Mouse (Mus musculus): ENCODE data around the gene Npr2. TPM values are rescaled to one million over a fixed set of nuclear protein-coding genes. Genes with fewer than 3 reads are reported as not detected.

The Npr2 gene
- polyA plus RNA-seq, 1 experiment from 2014 or later = 4.9 TPM

DNA sequence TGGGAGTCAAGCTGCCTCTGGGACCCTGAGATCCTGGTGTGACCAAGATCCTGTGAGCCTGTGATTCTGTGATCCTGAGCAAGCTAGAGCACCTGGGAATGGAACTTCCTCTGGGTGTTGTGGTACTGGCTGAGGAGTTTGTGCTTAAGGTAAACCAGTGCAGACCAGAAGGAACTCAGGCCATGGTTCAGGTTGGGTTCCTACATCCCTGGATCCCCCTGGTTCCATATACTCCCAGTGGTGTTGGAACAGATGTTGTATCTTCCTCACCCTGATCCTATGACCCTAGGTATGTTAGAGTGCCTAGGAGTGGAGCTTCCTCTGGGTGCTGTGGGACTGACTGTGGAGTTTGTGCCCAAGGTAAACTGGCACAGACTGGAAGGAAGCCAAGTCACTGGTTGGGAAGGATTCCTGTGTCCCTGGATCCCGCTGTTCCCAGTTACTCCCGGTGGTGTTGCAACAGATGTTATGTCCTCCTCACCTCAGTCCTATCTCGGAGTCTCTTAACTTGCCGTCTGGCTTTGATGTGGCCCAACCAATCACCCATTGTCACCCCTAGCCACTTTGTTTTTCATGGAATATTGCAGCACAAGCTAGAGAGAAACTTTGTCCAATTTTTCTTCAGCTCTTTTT, 11.5 kb upstream of the Npr2 start:
- H3K9me3 ChIP-seq (ENCODE audit: control insufficient read depth, low read length) = peaks cover 2% of the 10 kb centered on the region
- H3K36me3 ChIP-seq (ENCODE audit: control insufficient read depth, insufficient read depth, low read length) = no peaks in the 10 kb centered on the region
- WGBS = 79% methylated on average over 4 of the region's 4 CpGs
- no peaks in the 10 kb centered on the region for H3K4me1 ChIP-seq (ENCODE audit: control insufficient read depth, insufficient read depth, low read length)
- H3K27me3 ChIP-seq (replicated peaks; ENCODE audit: control insufficient read depth, insufficient read depth, low read length) = no peaks in the 10 kb centered on the region
- H3K9ac ChIP-seq (ENCODE audit: low read depth, low read length) = no peak overlapping the region
- ATAC-seq = no peak
- H3K27ac ChIP-seq (ENCODE audit: low read length) = no peak overlapping the region
- H3K4me3 ChIP-seq (ENCODE audit: low read length) = no peak overlapping the region
- H3K4me2 ChIP-seq (ENCODE audit: low read depth, low read length) = no peak overlapping the region

DNA sequence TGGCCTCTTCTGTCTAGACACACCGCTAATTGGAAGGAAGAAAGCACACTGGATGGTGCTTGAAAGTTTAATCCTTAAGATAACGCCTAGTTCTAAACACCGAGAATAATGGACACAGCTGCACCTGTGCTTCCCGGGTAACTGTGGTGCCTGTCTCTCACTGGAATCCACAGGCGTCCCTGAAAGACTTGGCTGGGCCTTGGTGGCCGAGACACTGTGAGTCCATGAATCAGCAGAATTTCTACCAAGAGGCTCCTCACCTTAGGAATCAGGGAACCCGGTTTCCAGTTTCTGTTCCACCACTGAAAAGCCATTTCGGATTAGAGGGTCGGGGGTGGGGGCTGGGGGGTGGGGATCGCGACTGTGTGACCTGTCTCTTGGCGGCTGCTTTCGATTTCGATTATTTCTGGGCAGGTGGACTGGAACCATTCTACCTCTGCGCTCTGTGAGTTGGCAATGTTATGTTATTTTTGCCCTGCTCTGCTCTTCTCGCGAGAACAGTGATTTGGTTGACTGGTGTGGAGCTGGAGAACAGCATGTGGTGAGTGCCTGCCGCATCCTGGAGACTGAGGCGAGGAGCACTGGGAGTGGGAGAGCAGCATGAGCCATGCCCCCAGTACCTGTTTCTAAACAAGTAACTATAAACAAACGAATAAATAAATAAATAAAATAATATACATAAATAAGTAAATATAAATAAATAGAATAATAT, 2.5 kb upstream of the Npr2 start:
- Histone ChIP-seq H3K27me3 (replicated peaks; ENCODE audit: control insufficient read depth, insufficient read depth, low read length) (0 out of 2 replicates have a peak, but pooled peaks cover 3% of the 10 kb centered on the region), H3K9me3 (ENCODE audit: control insufficient read depth, low read length) (peaks cover 6% of the 10 kb centered on the region), H3K4me3 (ENCODE audit: low read length) (no peak overlapping the region), H3K9ac (ENCODE audit: low read depth, low read length) (no peak overlapping the region), H3K4me2 (ENCODE audit: low read depth, low read length) (no peak overlapping the region), H3K4me1 (ENCODE audit: control insufficient read depth, insufficient read depth, low read length) (peaks cover 9% of the 10 kb centered on the region), H3K36me3 (ENCODE audit: control insufficient read depth, insufficient read depth, low read length) (no peaks in the 10 kb centered on the region), H3K27ac (ENCODE audit: low read length) (no peak overlapping the region)
- WGBS = 41% methylated on average over 20 of the region's 20 CpGs
- no peak for ATAC-seq

DNA sequence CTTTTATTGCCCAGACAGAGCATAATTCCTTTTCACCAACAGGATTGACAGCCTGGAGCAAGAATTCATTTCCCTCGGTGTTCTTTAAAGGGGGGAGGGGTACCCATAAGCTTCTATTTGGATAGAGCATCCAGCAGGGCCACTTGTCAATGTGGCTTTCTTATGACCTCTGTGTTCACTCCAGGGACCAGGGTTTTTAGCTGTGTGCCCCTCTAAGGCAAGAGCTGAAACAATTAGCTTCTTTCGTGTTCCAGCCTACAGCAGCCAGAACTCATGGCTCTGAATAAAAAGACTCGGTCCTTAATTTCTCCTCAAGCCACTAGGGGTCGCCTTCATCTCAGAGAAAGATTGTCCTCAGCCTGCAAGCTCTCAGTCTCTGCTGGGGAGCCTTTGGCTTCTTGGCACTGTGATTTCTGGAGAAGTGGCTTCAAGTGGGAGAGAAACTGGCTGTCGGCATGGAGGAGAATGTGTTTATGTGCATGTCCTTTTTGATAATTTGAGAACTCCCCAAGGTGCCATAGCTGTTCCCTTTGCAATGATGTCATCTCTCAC, 1.6 kb upstream of the Npr2 start:
- peaks cover 9% of the 10 kb centered on the region for H3K4me1 ChIP-seq (ENCODE audit: control insufficient read depth, insufficient read depth, low read length)
- H3K36me3 ChIP-seq (ENCODE audit: control insufficient read depth, insufficient read depth, low read length) = no peaks in the 10 kb centered on the region
- H3K27ac ChIP-seq (ENCODE audit: low read length) = no peak overlapping the region
- ATAC-seq = peak; percentile 49
- H3K27me3 ChIP-seq (replicated peaks; ENCODE audit: control insufficient read depth, insufficient read depth, low read length) = 0 out of 2 replicates have a peak, but pooled peaks cover 3% of the 10 kb centered on the region
- no peak overlapping the region for H3K4me3 ChIP-seq (ENCODE audit: low read length)
- 0 out of 2 replicates have a peak overlapping the region, but pooled peaks have one; percentile 7 for H3K4me2 ChIP-seq (ENCODE audit: low read depth, low read length)
- H3K9me3 ChIP-seq (ENCODE audit: control insufficient read depth, low read length) = peaks cover 5% of the 10 kb centered on the region
- 7% methylated on average over 5 of the region's 5 CpGs for WGBS
- H3K9ac ChIP-seq (ENCODE audit: low read depth, low read length) = no peak overlapping the region

DNA sequence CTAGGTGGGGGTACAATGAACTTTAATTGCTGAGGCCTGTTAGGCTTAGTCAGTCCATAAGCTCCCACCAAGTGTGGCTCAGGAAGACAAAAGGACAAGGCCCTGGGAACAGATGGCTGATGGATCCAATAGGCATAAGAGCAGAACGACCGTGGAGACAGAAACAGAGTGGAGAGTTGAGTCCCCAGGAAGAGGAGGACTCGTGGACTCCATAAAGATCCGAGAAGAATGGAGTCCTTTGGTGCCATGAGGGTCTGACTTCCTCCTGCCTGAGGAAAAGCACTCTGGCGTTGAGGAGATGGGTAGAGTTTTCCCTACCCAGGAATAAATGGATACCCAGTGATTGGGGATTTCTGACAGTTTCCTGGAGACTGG, 1.1 kb upstream of the Npr2 start:
- ATAC-seq = 0 out of 2 replicates have a peak, but pooled peaks have one; percentile 6
- peak overlapping the region; percentile 39; the same call in 1 of the 2 replicates for H3K27ac ChIP-seq (ENCODE audit: low read length)

DNA sequence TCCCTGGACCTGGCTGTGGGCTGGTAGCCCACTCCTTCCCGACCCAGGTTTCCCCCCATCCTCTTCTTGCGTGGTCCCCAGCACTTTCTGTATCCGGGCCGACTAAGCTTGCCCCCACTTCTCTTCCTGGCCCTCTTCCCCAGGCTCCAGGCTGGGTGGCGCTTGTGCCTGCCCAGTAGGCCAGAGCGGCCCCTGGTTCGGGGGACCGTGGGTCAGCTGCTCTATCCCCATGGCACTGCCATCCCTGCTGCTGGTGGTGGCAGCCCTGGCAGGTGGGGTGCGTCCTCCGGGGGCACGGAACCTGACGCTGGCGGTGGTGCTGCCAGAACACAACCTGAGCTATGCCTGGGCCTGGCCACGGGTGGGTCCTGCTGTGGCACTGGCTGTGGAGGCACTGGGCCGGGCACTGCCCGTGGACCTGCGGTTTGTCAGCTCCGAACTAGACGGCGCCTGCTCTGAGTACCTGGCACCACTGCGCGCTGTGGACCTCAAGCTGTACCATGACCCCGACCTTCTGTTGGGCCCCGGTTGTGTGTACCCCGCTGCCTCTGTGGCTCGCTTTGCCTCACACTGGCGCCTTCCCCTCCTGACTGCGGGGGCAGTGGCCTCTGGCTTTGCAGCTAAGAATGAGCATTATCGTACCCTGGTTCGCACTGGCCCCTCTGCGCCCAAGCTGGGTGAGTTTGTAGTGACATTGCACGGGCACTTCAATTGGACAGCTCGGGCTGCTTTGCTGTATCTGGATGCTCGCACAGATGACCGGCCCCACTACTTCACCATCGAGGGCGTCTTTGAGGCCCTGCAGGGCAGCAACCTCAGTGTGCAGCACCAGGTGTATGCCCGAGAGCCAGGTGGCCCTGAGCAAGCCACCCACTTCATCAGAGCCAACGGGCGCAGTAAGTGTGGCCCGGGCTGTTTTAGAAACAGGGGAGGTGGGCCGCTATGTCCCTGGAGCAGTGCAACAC, 503 bp downstream of the Npr2 start:
- H3K9ac ChIP-seq (ENCODE audit: low read depth, low read length) = peak overlapping the region; percentile 81
- H3K27ac ChIP-seq (ENCODE audit: low read length) = 0 out of 2 replicates have a peak overlapping the region, but pooled peaks have one; percentile 5
- ATAC-seq = no peak; the same call in 1 of the 2 replicates
- no peaks in the 10 kb centered on the region for H3K36me3 ChIP-seq (ENCODE audit: control insufficient read depth, insufficient read depth, low read length)
- H3K4me3 ChIP-seq (ENCODE audit: low read length) = peak overlapping the region; percentile 62
- 0 out of 2 replicates have a peak, but pooled peaks cover 3% of the 10 kb centered on the region for H3K27me3 ChIP-seq (replicated peaks; ENCODE audit: control insufficient read depth, insufficient read depth, low read length)
- 52% methylated on average over 42 of the region's 42 CpGs for WGBS
- H3K4me1 ChIP-seq (ENCODE audit: control insufficient read depth, insufficient read depth, low read length) = peaks cover 9% of the 10 kb centered on the region
- H3K4me2 ChIP-seq (ENCODE audit: low read depth, low read length) = peak overlapping the region; percentile 85
- no peaks in the 10 kb centered on the region for H3K9me3 ChIP-seq (ENCODE audit: control insufficient read depth, low read length)

More for the DNA sequence above, 1.1 kb upstream of the Npr2 start:
- Histone ChIP-seq H3K4me1 (ENCODE audit: control insufficient read depth, insufficient read depth, low read length) (peaks cover 9% of the 10 kb centered on the region), H3K36me3 (ENCODE audit: control insufficient read depth, insufficient read depth, low read length) (no peaks in the 10 kb centered on the region), H3K9ac (ENCODE audit: low read depth, low read length) (peak overlapping the region; percentile 81; the same call in 1 of the 2 replicates), H3K4me3 (ENCODE audit: low read length) (peak overlapping the region; percentile 62; the same call in 1 of the 2 replicates), H3K9me3 (ENCODE audit: control insufficient read depth, low read length) (no peaks in the 10 kb centered on the region), H3K4me2 (ENCODE audit: low read depth, low read length) (peak overlapping the region; percentile 85), H3K27me3 (replicated peaks; ENCODE audit: control insufficient read depth, insufficient read depth, low read length) (0 out of 2 replicates have a peak, but pooled peaks cover 3% of the 10 kb centered on the region)
- 38% methylated on average over 5 of the region's 5 CpGs for WGBS

DNA sequence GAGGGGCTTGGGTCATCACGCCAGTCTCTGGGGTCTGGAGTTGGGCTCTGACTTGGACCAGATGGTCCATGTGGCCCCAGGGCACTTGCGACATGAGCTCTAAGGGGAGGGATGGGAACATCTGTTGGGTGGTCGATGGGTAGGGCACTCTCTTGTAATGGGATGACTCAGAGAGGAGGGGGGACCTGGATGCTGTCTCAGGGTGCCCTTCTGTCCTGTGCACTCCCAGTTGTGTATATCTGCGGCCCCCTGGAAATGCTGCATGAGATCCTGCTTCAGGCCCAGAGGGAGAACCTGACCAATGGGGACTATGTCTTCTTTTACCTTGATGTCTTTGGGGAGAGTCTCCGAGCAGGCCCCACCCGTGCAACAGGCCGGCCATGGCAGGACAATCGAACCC, 1.6 kb downstream of the Npr2 start:
- Histone ChIP-seq H3K27me3 (replicated peaks; ENCODE audit: control insufficient read depth, insufficient read depth, low read length) (0 out of 2 replicates have a peak, but pooled peaks cover 3% of the 10 kb centered on the region), H3K9me3 (ENCODE audit: control insufficient read depth, low read length) (no peaks in the 10 kb centered on the region), H3K9ac (ENCODE audit: low read depth, low read length) (no peak overlapping the region), H3K4me1 (ENCODE audit: control insufficient read depth, insufficient read depth, low read length) (peaks cover 9% of the 10 kb centered on the region), H3K27ac (ENCODE audit: low read length) (no peak overlapping the region), H3K4me3 (ENCODE audit: low read length) (no peak overlapping the region), H3K4me2 (ENCODE audit: low read depth, low read length) (no peak overlapping the region), H3K36me3 (ENCODE audit: control insufficient read depth, insufficient read depth, low read length) (no peaks in the 10 kb centered on the region)
- WGBS = 83% methylated on average over 8 of the region's 8 CpGs
- no peak for ATAC-seq

DNA sequence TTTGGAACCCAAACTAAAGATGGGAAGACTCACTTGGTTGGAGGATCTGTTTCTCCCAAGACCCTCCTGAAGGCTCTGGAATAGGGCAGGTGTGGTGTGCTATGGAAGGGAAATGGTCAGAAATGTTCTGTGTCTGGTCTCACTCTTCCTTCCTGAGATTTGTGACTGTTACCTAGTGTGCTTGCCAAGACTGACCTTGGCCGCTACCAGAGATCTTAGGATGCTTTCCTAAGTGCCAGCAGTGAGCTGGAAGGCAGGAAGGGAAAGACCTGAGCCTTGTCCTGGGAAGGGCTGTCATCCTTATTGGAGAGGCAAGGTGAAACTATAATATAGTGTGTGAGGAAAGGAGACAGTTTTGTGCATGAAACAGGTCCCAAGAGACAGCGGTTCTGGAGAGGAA, 2.0 kb downstream of the Npr2 start:
- no peak overlapping the region for H3K4me3 ChIP-seq (ENCODE audit: low read length)
- no peak overlapping the region for H3K9ac ChIP-seq (ENCODE audit: low read depth, low read length)
- H3K4me1 ChIP-seq (ENCODE audit: control insufficient read depth, insufficient read depth, low read length) = peaks cover 9% of the 10 kb centered on the region
- H3K27me3 ChIP-seq (replicated peaks; ENCODE audit: control insufficient read depth, insufficient read depth, low read length) = 0 out of 2 replicates have a peak, but pooled peaks cover 3% of the 10 kb centered on the region
- no peak for ATAC-seq
- H3K27ac ChIP-seq (ENCODE audit: low read length) = no peak overlapping the region
- no peak overlapping the region for H3K4me2 ChIP-seq (ENCODE audit: low read depth, low read length)
- WGBS = 90% methylated on average over 2 of the region's 2 CpGs
- H3K9me3 ChIP-seq (ENCODE audit: control insufficient read depth, low read length) = no peaks in the 10 kb centered on the region
- H3K36me3 ChIP-seq (ENCODE audit: control insufficient read depth, insufficient read depth, low read length) = no peaks in the 10 kb centered on the region

DNA sequence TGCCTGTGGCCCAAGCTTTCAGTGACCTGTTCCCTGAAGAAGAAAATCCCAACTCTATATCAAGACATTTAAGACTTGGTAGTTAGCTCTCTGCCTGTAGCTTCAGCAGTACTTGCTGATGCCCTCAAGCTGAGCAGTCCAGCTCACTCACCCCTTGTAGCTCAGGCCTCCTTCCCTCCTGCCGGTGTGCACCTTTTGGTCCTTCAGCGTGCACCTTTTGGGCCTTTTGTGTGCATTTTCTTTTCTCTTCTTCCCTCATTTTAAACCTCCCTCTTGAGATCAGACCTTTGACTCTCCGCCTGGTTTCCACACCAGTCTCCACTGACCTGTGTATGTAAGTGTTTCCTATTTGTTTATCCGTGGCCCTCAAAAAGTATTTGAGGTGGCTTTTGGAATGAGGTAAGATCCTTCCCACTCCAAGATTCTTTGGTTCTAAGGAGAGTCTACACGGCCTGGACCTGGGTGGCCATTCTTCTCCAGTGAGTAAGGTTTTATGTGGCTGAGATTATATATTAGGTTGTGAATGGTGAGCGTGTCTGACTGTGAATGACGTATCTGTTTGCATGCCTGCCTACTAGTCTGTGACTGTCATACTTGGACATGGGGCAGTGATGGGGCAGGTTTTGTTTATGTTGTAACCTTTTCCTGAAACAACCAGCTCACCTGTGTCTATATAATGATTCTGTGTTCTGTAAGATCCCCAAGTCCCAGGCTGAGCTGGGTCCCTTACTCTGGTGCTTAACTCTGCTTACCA, 3.1 kb downstream of the Npr2 start:
- WGBS = 90% methylated on average over 7 of the region's 7 CpGs
- 0 out of 2 replicates have a peak, but pooled peaks cover 3% of the 10 kb centered on the region for H3K27me3 ChIP-seq (replicated peaks; ENCODE audit: control insufficient read depth, insufficient read depth, low read length)

More for the DNA sequence above, 3.1 kb downstream of the Npr2 start:
- no peak overlapping the region for H3K4me3 ChIP-seq (ENCODE audit: low read length)
- no peak overlapping the region for H3K27ac ChIP-seq (ENCODE audit: low read length)
- no peaks in the 10 kb centered on the region for H3K36me3 ChIP-seq (ENCODE audit: control insufficient read depth, insufficient read depth, low read length)
- no peaks in the 10 kb centered on the region for H3K9me3 ChIP-seq (ENCODE audit: control insufficient read depth, low read length)
- peaks cover 9% of the 10 kb centered on the region for H3K4me1 ChIP-seq (ENCODE audit: control insufficient read depth, insufficient read depth, low read length)
- H3K9ac ChIP-seq (ENCODE audit: low read depth, low read length) = no peak overlapping the region
- H3K4me2 ChIP-seq (ENCODE audit: low read depth, low read length) = no peak overlapping the region
- no peak for ATAC-seq

Measured in intestine, embryonic 16.5 days (tissue).